Comparison of ENCODE assay signal across 17 mouse cellular contexts in the genomic region with DNA sequence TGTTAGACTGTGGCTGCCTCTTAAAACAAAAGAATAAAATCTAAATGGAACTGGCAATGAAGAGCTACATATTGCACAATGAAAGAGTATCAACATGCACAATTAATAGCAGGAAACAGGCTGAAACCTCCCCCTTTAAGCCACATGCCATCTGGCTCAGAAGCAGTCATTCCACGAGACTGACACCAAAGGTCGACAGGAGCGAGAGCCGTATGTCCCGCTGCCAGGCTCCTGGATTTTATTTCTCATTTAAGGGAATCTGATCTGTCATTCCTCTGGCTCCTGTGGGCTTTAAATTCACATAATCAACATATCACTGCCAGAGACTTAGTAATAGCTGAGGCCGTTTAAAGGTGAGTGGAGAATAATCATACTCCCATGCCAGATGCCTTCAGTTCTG.
DNase-seq lines count a peak whose midpoint lies in the region; ATAC-seq and TF ChIP-seq lines count a peak whose summit lies in the region.
"Had no signal": no experiment of that assay in that cellular context is flagged by ENCODE, and none has a peak within 500 bp of the region (broad histone marks: within the 10 kb centered on the region; RNA-seq: fewer than 3 reads in every experiment).

No protein-coding gene starts in this region.

- no peak overlapping the region for H3K27ac ChIP-seq in limb, embryonic 14.5 days (replicated peaks; ENCODE audit: low read depth, low read length)
- no peak overlapping the region for H3K27ac ChIP-seq in limb, embryonic 10.5 days
- H3K27ac ChIP-seq: forebrain, embryonic 15.5 days; heart, embryonic 13.5 days; hindbrain, embryonic 10.5 days had no signal

- intact Hi-C loops in gastrocnemius, postnatal 14 days (cut with DNase I; ENCODE audit: low total_unique reads) = no loop called here

- no peak overlapping the region for H3K9ac ChIP-seq in limb, embryonic 14.5 days (ENCODE audit: low read depth, low read length, severe bottlenecking)
- H3K9ac ChIP-seq: forebrain, embryonic 15.5 days; heart, embryonic 13.5 days had no signal

- H3K4me3 ChIP-seq in limb, embryonic 14.5 days (replicated peaks; ENCODE audit: low read length) = no peak overlapping the region
- no peak overlapping the region for H3K4me3 ChIP-seq in limb, embryonic 10.5 days
- H3K4me3 ChIP-seq: forebrain, embryonic 15.5 days; heart, embryonic 13.5 days; hindbrain, embryonic 10.5 days; megakaryocyte, embryonic 14.5 days had no signal

- H3K4me2 ChIP-seq in limb, embryonic 14.5 days (replicated peaks; ENCODE audit: low read depth, low read length, severe bottlenecking) = no peak overlapping the region
- H3K4me2 ChIP-seq: forebrain, embryonic 15.5 days; heart, embryonic 13.5 days had no signal

- WGBS in limb, embryonic 14.5 days = 38% methylated on average over 6 of the region's 6 CpGs
- 40% methylated on average over 6 of the region's 6 CpGs for WGBS in limb, embryonic 10.5 days

- peak; percentile 38 for DNase-seq in gastrocnemius, adult 18-20 months (ENCODE audit: low spot score)
- no peak for DNase-seq in gastrocnemius, postnatal 10 days
- peak; percentile 7 for DNase-seq in limb, embryonic 14.5 days (ENCODE audit: low spot score)
- no peak for DNase-seq in limb, embryonic 10.5 days (ENCODE audit: low spot score)
- peak; percentile 34 for DNase-seq in cerebellum, adult 8-10 months
- peak; percentile 4 for DNase-seq in gastrocnemius, postnatal 14 days
- DNase-seq in adrenal gland, postnatal 10 days = no peak
- no peak for DNase-seq in left cerebral cortex, adult 8-10 months (ENCODE audit: low spot score in 2 of 2)
- DNase-seq: adrenal gland, postnatal 14 days; B cell, adult 2 months; lung, adult 18-20 months; right cerebral cortex, adult 18-20 months had no signal

- no peaks in the 10 kb centered on the region for H3K9me3 ChIP-seq in limb, embryonic 14.5 days (ENCODE audit: control insufficient read depth, low read length)
- H3K9me3 ChIP-seq in limb, embryonic 10.5 days (replicated peaks) = no peaks in the 10 kb centered on the region
- H3K9me3 ChIP-seq: forebrain, embryonic 15.5 days; heart, embryonic 13.5 days; hindbrain, embryonic 10.5 days; megakaryocyte, embryonic 14.5 days had no signal

- no peaks in the 10 kb centered on the region for H3K36me3 ChIP-seq in limb, embryonic 14.5 days (ENCODE audit: control insufficient read depth, insufficient read depth, low read length)
- H3K36me3 ChIP-seq in limb, embryonic 10.5 days = no peaks in the 10 kb centered on the region
- H3K36me3 ChIP-seq: forebrain, embryonic 15.5 days; heart, embryonic 13.5 days; hindbrain, embryonic 10.5 days had no signal

- no peak for ATAC-seq in limb, embryonic 14.5 days (ENCODE audit: low FRiP score, low read depth)
- ATAC-seq: forebrain, embryonic 15.5 days; intestine, postnatal 0 days had no signal

- no peak for TF ChIP-seq POLR2A in limb, embryonic 14.5 days (IDR thresholded peaks at IDR 0.05; ENCODE audit: borderline replicate concordance, extremely low read depth, insufficient read depth, insufficient read length)

- no peaks in the 10 kb centered on the region for H3K27me3 ChIP-seq in limb, embryonic 14.5 days (ENCODE audit: control insufficient read depth, insufficient read depth, low read length)
- H3K27me3 ChIP-seq in limb, embryonic 10.5 days (ENCODE audit: low read depth, poor library complexity, severe bottlenecking) = no peaks in the 10 kb centered on the region; the same call in 1 of the 2 replicates
- H3K27me3 ChIP-seq: forebrain, embryonic 15.5 days; heart, embryonic 13.5 days; megakaryocyte, embryonic 14.5 days had no signal

- no peaks in the 10 kb centered on the region for H3K4me1 ChIP-seq in limb, embryonic 14.5 days (ENCODE audit: control insufficient read depth, insufficient read depth, low read length)
- H3K4me1 ChIP-seq in limb, embryonic 10.5 days = no peaks in the 10 kb centered on the region
- H3K4me1 ChIP-seq: forebrain, embryonic 15.5 days; heart, embryonic 13.5 days; hindbrain, embryonic 10.5 days; megakaryocyte, embryonic 14.5 days had no signal

Comparison
In these comparisons a context has a peak if more than half of its experiments do, and no peak if none do; other contexts are left out.
1. DNase-seq: peak in gastrocnemius, adult 18-20 months (single experiment), limb, embryonic 14.5 days (single experiment), cerebellum, adult 8-10 months (single experiment) and gastrocnemius, postnatal 14 days (single experiment); none in gastrocnemius, postnatal 10 days (single experiment), limb, embryonic 10.5 days (single experiment), adrenal gland, postnatal 10 days (single experiment) and left cerebral cortex, adult 8-10 months (0 of 2).